Mouse (Mus musculus): ENCODE measurements around the gene Ttc7. TPM values are rescaled to one million over a fixed set of nuclear protein-coding genes. Genes with fewer than 3 reads are reported as not detected.
"Not testable (repeated sequence)": the region's sequence is repeated elsewhere in the genome, so short reads cannot be mapped to it uniquely, and the experiment has no call there.

The Ttc7 gene
- polyA plus RNA-seq, 1 experiment: 8.9 TPM

- Histone ChIP-seq H3K4me3 (ENCODE audit: insufficient read depth, low read depth, low read length) (no peak overlapping the region), H3K4me1 (ENCODE audit: control insufficient read depth, insufficient read depth, insufficient read length, low read length) (peaks cover 10% of the 10 kb centered on the region), H3K27ac (replicated peaks; ENCODE audit: low read depth, low read length) (no peak overlapping the region)
Measured at GRCm38 (mm10) chr17:87298944-87299343, 16.3 kb downstream of the Ttc7 start.

- peaks cover 19% of the 10 kb centered on the region for H3K4me1 ChIP-seq (ENCODE audit: control insufficient read depth, insufficient read depth, insufficient read length, low read length)
- H3K4me3 ChIP-seq (ENCODE audit: insufficient read depth, low read depth, low read length): no peak overlapping the region
- H3K27ac ChIP-seq (replicated peaks; ENCODE audit: low read depth, low read length): no peak overlapping the region
Measured at GRCm38 (mm10) chr17:87300340-87300739, 17.7 kb downstream of the Ttc7 start.

GRCm38 (mm10) chr17:87301607-87302006, 18.9 kb downstream of the Ttc7 start:
- not testable (repeated sequence) for H3K4me3 ChIP-seq (ENCODE audit: insufficient read depth, low read depth, low read length)
- H3K4me1 ChIP-seq (ENCODE audit: control insufficient read depth, insufficient read depth, insufficient read length, low read length): peaks cover 19% of the 10 kb centered on the region

GRCm38 (mm10) chr17:87302014-87302794, 19.5 kb downstream of the Ttc7 start:
- H3K4me3 ChIP-seq (ENCODE audit: insufficient read depth, low read depth, low read length): no peak overlapping the region
- peaks cover 19% of the 10 kb centered on the region for H3K4me1 ChIP-seq (ENCODE audit: control insufficient read depth, insufficient read depth, insufficient read length, low read length)
- peak overlapping the region; percentile 59 for H3K27ac ChIP-seq (replicated peaks; ENCODE audit: low read depth, low read length)

More at GRCm38 (mm10) chr17:87301607-87302006, 18.9 kb downstream of the Ttc7 start:
- not testable (repeated sequence) for H3K27ac ChIP-seq (replicated peaks; ENCODE audit: low read depth, low read length)

GRCm38 (mm10) chr17:87304151-87304894, 21.6 kb downstream of the Ttc7 start:
- peaks cover 15% of the 10 kb centered on the region for H3K4me1 ChIP-seq (ENCODE audit: control insufficient read depth, insufficient read depth, insufficient read length, low read length)
- H3K27ac ChIP-seq (replicated peaks; ENCODE audit: low read depth, low read length): no peak overlapping the region
- no peak overlapping the region for H3K4me3 ChIP-seq (ENCODE audit: insufficient read depth, low read depth, low read length)

- Histone ChIP-seq H3K4me1 (ENCODE audit: control insufficient read depth, insufficient read depth, insufficient read length, low read length) (peaks cover 15% of the 10 kb centered on the region), H3K27ac (replicated peaks; ENCODE audit: low read depth, low read length) (no peak overlapping the region), H3K4me3 (ENCODE audit: insufficient read depth, low read depth, low read length) (no peak overlapping the region)
Measured at GRCm38 (mm10) chr17:87305065-87305464, 22.4 kb downstream of the Ttc7 start.

- H3K4me1 ChIP-seq (ENCODE audit: control insufficient read depth, insufficient read depth, insufficient read length, low read length): peaks cover 15% of the 10 kb centered on the region
- H3K27ac ChIP-seq (replicated peaks; ENCODE audit: low read depth, low read length): no peak overlapping the region
- H3K4me3 ChIP-seq (ENCODE audit: insufficient read depth, low read depth, low read length): no peak overlapping the region
Measured at GRCm38 (mm10) chr17:87306746-87307145, 24.1 kb downstream of the Ttc7 start.

GRCm38 (mm10) chr17:87309073-87309788, 26.5 kb downstream of the Ttc7 start:
- peaks cover 6% of the 10 kb centered on the region for H3K4me1 ChIP-seq (ENCODE audit: control insufficient read depth, insufficient read depth, insufficient read length, low read length)
- no peak overlapping the region for H3K27ac ChIP-seq (replicated peaks; ENCODE audit: low read depth, low read length)
- no peak overlapping the region for H3K4me3 ChIP-seq (ENCODE audit: insufficient read depth, low read depth, low read length)

- H3K27ac ChIP-seq (replicated peaks; ENCODE audit: low read depth, low read length): no peak overlapping the region
- H3K4me1 ChIP-seq (ENCODE audit: control insufficient read depth, insufficient read depth, insufficient read length, low read length): no peaks in the 10 kb centered on the region
- no peak overlapping the region for H3K4me3 ChIP-seq (ENCODE audit: insufficient read depth, low read depth, low read length)
Measured at GRCm38 (mm10) chr17:87310497-87310896, 27.8 kb downstream of the Ttc7 start.

- H3K4me1 ChIP-seq (ENCODE audit: control insufficient read depth, insufficient read depth, insufficient read length, low read length): peaks cover 5% of the 10 kb centered on the region; the same call in 1 of the 2 replicates
- H3K27ac ChIP-seq (replicated peaks; ENCODE audit: low read depth, low read length): no peak overlapping the region
- H3K4me3 ChIP-seq (ENCODE audit: insufficient read depth, low read depth, low read length): no peak overlapping the region
Measured at GRCm38 (mm10) chr17:87312351-87312750, 29.7 kb downstream of the Ttc7 start.

GRCm38 (mm10) chr17:87312924-87313870, 30.5 kb downstream of the Ttc7 start:
- peak overlapping the region; percentile 37 for H3K27ac ChIP-seq (replicated peaks; ENCODE audit: low read depth, low read length)
- no peak overlapping the region for H3K4me3 ChIP-seq (ENCODE audit: insufficient read depth, low read depth, low read length)
- peaks cover 5% of the 10 kb centered on the region; the same call in 1 of the 2 replicates for H3K4me1 ChIP-seq (ENCODE audit: control insufficient read depth, insufficient read depth, insufficient read length, low read length)

GRCm38 (mm10) chr17:87314121-87314520, 31.4 kb downstream of the Ttc7 start:
- Histone ChIP-seq H3K4me3 (ENCODE audit: insufficient read depth, low read depth, low read length) (no peak overlapping the region), H3K4me1 (ENCODE audit: control insufficient read depth, insufficient read depth, insufficient read length, low read length) (peaks cover 5% of the 10 kb centered on the region; the same call in 1 of the 2 replicates), H3K27ac (replicated peaks; ENCODE audit: low read depth, low read length) (no peak overlapping the region)

GRCm38 (mm10) chr17:87314530-87314946, 31.9 kb downstream of the Ttc7 start:
- H3K4me3 ChIP-seq (ENCODE audit: insufficient read depth, low read depth, low read length): no peak overlapping the region
- no peak overlapping the region for H3K27ac ChIP-seq (replicated peaks; ENCODE audit: low read depth, low read length)
- H3K4me1 ChIP-seq (ENCODE audit: control insufficient read depth, insufficient read depth, insufficient read length, low read length): peaks cover 5% of the 10 kb centered on the region; the same call in 1 of the 2 replicates

GRCm38 (mm10) chr17:87315021-87315531, 32.4 kb downstream of the Ttc7 start:
- H3K27ac ChIP-seq (replicated peaks; ENCODE audit: low read depth, low read length): no peak overlapping the region
- H3K4me1 ChIP-seq (ENCODE audit: control insufficient read depth, insufficient read depth, insufficient read length, low read length): peaks cover 5% of the 10 kb centered on the region; the same call in 1 of the 2 replicates
- no peak overlapping the region for H3K4me3 ChIP-seq (ENCODE audit: insufficient read depth, low read depth, low read length)

All from brown adipose tissue, adult 24 weeks (tissue).